Mouse (Mus musculus) neural tube, postnatal 0 days (tissue): ENCODE measurements around the gene Crb1. TPM values are rescaled to one million over a fixed set of nuclear protein-coding genes. Genes with fewer than 3 reads are reported as not detected.

Experiments
- polyA plus RNA-seq: library from polyadenylated mRNA; unstranded; fragments of >200 nt; fragmentation: Nextera tagmentation; extraction: Ambion mirVana; gene quantifications from 2 replicates; pipeline ENCODE4 v1.2.1, GENCODE M21; 2015

The Crb1 gene
- polyA plus RNA-seq = 0.59 and 0.61 TPM in 2 replicates

GRCm38 (mm10) chr1:139376638-139377286, at the start of gene Crb1:
Crb1 (minus strand) TSS chr1:139377100.

GRCm38 (mm10) chr1:139421875-139422791, 45.2 kb upstream of the Crb1 start, which contains the start of gene Zbtb41:
Zbtb41 (plus strand) TSS chr1:139422288.

Other genes with a start within 250 kb of the Crb1 start
- 7.8 and 8.3 TPM in 2 replicates for gene Zbtb41, start 45.2 kb upstream of the Crb1 start, polyA plus RNA-seq
- gene Aspm, start 77.7 kb upstream of the Crb1 start, polyA plus RNA-seq = 1.4 and 1.8 TPM in 2 replicates
- not detected in 2 replicates for gene F13b, start 124.6 kb upstream of the Crb1 start, polyA plus RNA-seq
- gene Cfhr1, start 183.2 kb upstream of the Crb1 start, polyA plus RNA-seq = not detected in 2 replicates